Mouse (Mus musculus) midbrain, embryonic 15.5 days (tissue): ENCODE data around the gene Strip1. TPM values are rescaled to one million over a fixed set of nuclear protein-coding genes. Genes with fewer than 3 reads are reported as not detected.
"Not testable (repeated sequence)": the region's sequence is repeated elsewhere in the genome, so short reads cannot be mapped to it uniquely, and the experiment has no call there.

Experiments used
- ATAC-seq: fragments of 200-750 bp; cut with Nextera tagmentation; replicated peaks from 2 replicates; pipeline ENCODE4 v1.8.0; 2017; ENCODE audit warnings: moderate TSS enrichment
- H3K27ac ChIP-seq: fragments of 300-500 bp; sonication (generic); 2 replicates; pipeline ENCODE4 v1.5.1; 2015; ENCODE audit warnings: mild to moderate bottlenecking, inconsistent platforms
- H3K27me3 ChIP-seq: fragments of 300-500 bp; sonication (generic); replicated peaks from 2 replicates; pipeline ENCODE4 v1.6.1; 2015; ENCODE audit warnings: inconsistent platforms
- H3K36me3 ChIP-seq: fragments of 300-500 bp; sonication (generic); replicated peaks from 2 replicates; pipeline ENCODE4 v1.6.1; 2015; ENCODE audit warnings: inconsistent platforms
- H3K4me1 ChIP-seq: fragments of 300-500 bp; sonication (generic); 2 replicates; pipeline ENCODE4 v1.6.1; 2015; ENCODE audit warnings: inconsistent platforms
- H3K4me2 ChIP-seq: fragments of 300-500 bp; sonication (generic); 2 replicates; pipeline ENCODE4 v1.6.1; 2015; ENCODE audit warnings: inconsistent platforms, mild to moderate bottlenecking, moderate library complexity
- H3K4me3 ChIP-seq: fragments of 300-500 bp; sonication (generic); 2 replicates; pipeline ENCODE4 v1.5.1; 2015; ENCODE audit warnings: mild to moderate bottlenecking, inconsistent platforms
- H3K9ac ChIP-seq: fragments of 300-500 bp; sonication (generic); 2 replicates; pipeline ENCODE4 v1.6.1; 2015; ENCODE audit warnings: mild to moderate bottlenecking, inconsistent platforms
- H3K9me3 ChIP-seq: fragments of 300-500 bp; sonication (generic); 2 replicates; pipeline ENCODE4 v1.6.1; 2016; ENCODE audit warnings: inconsistent platforms
- WGBS: fragments of 180-500 bp; shearing (Covaris S2); methylation state at CpG from one replicate; pipeline ENCODE4 v1.1.7; 2015; ENCODE audit warnings: mixed read lengths; 5-methylcytosine and 5-hydroxymethylcytosine counted together
- polyA plus RNA-seq: library from polyadenylated mRNA; unstranded; fragments of >200 nt; fragmentation: Nextera tagmentation; extraction: Ambion mirVana; gene quantifications from 2 replicates; pipeline ENCODE4 v1.2.1, GENCODE M21; 2015

Strip1 gene
- polyA plus RNA-seq, 1 experiment from 2014 or later: 182 TPM

GRCm38 (mm10) chr3:107650276-107650675, 18.8 kb upstream of the Strip1 start:
- H3K4me2 ChIP-seq, H3K9ac ChIP-seq, ATAC-seq, H3K4me3 ChIP-seq, H3K27ac ChIP-seq, H3K4me1 ChIP-seq, H3K36me3 ChIP-seq, H3K9me3 ChIP-seq, H3K27me3 ChIP-seq: not testable (repeated sequence)
- WGBS: 81% methylated on average over 5 of the region's 5 CpGs

GRCm38 (mm10) chr3:107646947-107647346, 15.5 kb upstream of the Strip1 start:
- no peak overlapping the region for H3K27ac ChIP-seq
- H3K9me3 ChIP-seq: no peaks in the 10 kb centered on the region
- WGBS: 95% methylated on average over 3 of the region's 3 CpGs
- no peaks in the 10 kb centered on the region for H3K4me1 ChIP-seq
- H3K4me2 ChIP-seq: no peak overlapping the region
- H3K4me3 ChIP-seq: no peak overlapping the region
- no peak overlapping the region for H3K9ac ChIP-seq
- ATAC-seq: no peak
- H3K27me3 ChIP-seq: no peaks in the 10 kb centered on the region
- H3K36me3 ChIP-seq: no peaks in the 10 kb centered on the region

- WGBS: 66% methylated on average over 5 of the region's 5 CpGs
- Histone ChIP-seq H3K27ac (no peak overlapping the region), H3K9me3 (no peaks in the 10 kb centered on the region), H3K36me3 (no peaks in the 10 kb centered on the region), H3K27me3 (no peaks in the 10 kb centered on the region), H3K9ac (no peak overlapping the region), H3K4me3 (no peak overlapping the region), H3K4me2 (no peak overlapping the region), H3K4me1 (no peaks in the 10 kb centered on the region)
- ATAC-seq: no peak
Observed at GRCm38 (mm10) chr3:107637606-107638172, 6.2 kb upstream of the Strip1 start.

DNA sequence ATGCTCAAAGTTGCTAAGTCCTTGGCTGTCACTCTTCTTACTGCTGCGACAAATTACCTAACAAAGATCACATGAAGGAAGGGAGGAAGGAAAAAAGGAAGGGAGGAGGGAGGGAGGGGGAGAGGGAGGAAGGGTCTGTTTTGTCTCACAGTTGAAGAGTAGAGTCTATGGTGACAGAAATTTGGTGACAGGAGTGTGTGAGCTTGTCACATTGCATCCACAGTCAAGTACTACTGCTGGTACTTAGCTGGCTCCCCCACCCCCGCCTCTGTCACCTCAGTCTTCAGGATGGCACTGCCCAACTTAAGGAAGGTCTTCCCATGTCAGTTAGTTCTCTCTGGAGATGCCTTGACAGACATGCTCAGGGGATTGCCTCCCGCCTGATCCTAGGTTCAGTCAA, 4.7 kb upstream of the Strip1 start:
- peaks cover 5% of the 10 kb centered on the region; the same call in 1 of the 2 replicates for H3K4me1 ChIP-seq
- no peak overlapping the region for H3K27ac ChIP-seq

GRCm38 (mm10) chr3:107635836-107636235, 4.3 kb upstream of the Strip1 start:
- Histone ChIP-seq H3K36me3 (no peaks in the 10 kb centered on the region), H3K4me2 (no peak overlapping the region), H3K27me3 (no peaks in the 10 kb centered on the region), H3K9me3 (no peaks in the 10 kb centered on the region), H3K4me3 (no peak overlapping the region), H3K27ac (no peak overlapping the region), H3K4me1 (peaks cover 5% of the 10 kb centered on the region; the same call in 1 of the 2 replicates), H3K9ac (no peak overlapping the region)
- no peak for ATAC-seq
- 62% methylated on average over 8 of the region's 8 CpGs for WGBS

More for the DNA sequence above, 4.7 kb upstream of the Strip1 start:
- Histone ChIP-seq H3K4me3 (no peak overlapping the region), H3K9ac (no peak overlapping the region), H3K36me3 (no peaks in the 10 kb centered on the region), H3K9me3 (no peaks in the 10 kb centered on the region), H3K27me3 (no peaks in the 10 kb centered on the region), H3K4me2 (no peak overlapping the region)
- WGBS: 80% methylated on average over 3 of the region's 3 CpGs
- ATAC-seq: no peak

GRCm38 (mm10) chr3:107633906-107634305, 2.4 kb upstream of the Strip1 start:
- Histone ChIP-seq H3K4me3 (no peak overlapping the region), H3K9me3 (no peaks in the 10 kb centered on the region), H3K9ac (no peak overlapping the region), H3K36me3 (no peaks in the 10 kb centered on the region), H3K27me3 (no peaks in the 10 kb centered on the region), H3K4me1 (peaks cover 20% of the 10 kb centered on the region), H3K4me2 (no peak overlapping the region), H3K27ac (no peak overlapping the region)
- WGBS: 95% methylated on average over 9 of the region's 9 CpGs
- no peak for ATAC-seq

DNA sequence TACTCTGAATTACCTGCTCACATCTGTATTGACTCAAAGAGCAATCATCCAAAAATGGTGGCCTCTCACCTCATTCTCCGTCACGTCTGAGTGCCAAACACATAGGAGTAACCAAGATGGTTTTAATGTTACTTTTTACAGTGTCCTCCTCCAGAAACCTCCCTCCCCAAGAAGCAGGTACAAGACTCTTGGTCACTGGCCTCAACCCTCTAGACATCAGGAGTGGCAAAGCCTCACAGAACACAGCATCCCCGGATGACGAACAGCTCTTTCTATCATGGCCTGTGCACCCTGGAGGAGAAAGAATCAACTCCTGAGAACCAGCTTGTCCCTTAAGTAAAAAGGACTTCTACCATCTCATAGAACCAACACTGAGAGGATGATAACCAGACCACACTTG, 1.3 kb upstream of the Strip1 start:
- no peaks in the 10 kb centered on the region for H3K36me3 ChIP-seq
- no peaks in the 10 kb centered on the region for H3K27me3 ChIP-seq
- peaks cover 24% of the 10 kb centered on the region for H3K4me1 ChIP-seq
- H3K4me2 ChIP-seq: no peak overlapping the region
- H3K27ac ChIP-seq: no peak overlapping the region
- ATAC-seq: no peak
- no peak overlapping the region for H3K4me3 ChIP-seq
- no peaks in the 10 kb centered on the region for H3K9me3 ChIP-seq
- 85% methylated on average over 4 of the region's 4 CpGs for WGBS
- H3K9ac ChIP-seq: no peak overlapping the region

- peak; percentile 81 for ATAC-seq
- Histone ChIP-seq H3K9ac (peak within 1 kb of the TSS; percentile 100), H3K36me3 (peaks cover 18% of the 10 kb centered on the region; the same call in 1 of the 2 replicates), H3K9me3 (no peaks in the 10 kb centered on the region), H3K4me3 (peak within 1 kb of the TSS; percentile 98), H3K27me3 (no peaks in the 10 kb centered on the region), H3K4me1 (peaks cover 24% of the 10 kb centered on the region), H3K27ac (peak within 1 kb of the TSS; percentile 99), H3K4me2 (peak within 1 kb of the TSS; percentile 64)
- under 1% methylated on average over 44 of the region's 48 CpGs for WGBS
Observed at GRCm38 (mm10) chr3:107630682-107631522, 592 bp downstream of the Strip1 start, which contains the start of gene Gm10961. Gene Gm10961, plus strand, starts transcription at chr3:107631322.

DNA sequence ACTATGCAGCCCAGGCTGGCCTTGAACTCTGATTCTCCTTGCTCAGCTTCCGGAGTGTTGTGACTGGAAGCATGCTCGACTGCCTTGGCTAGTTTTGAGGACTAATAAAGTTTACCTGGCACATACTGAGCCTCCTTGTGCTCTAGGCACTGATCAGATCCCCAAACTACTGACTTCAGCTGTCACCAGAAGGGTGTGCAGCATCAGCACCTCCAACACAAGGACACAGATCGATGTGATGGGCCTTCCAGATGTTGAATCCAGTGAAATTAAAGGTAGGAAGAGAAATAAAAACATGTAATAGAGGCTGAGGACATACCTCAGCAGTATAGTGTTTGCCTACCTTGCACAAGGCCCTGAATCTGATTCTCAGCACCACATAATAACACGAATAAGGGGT, 2.1 kb downstream of the Strip1 start:
- peak overlapping the region; percentile 64; the same call in 1 of the 2 replicates for H3K4me2 ChIP-seq
- peaks cover 32% of the 10 kb centered on the region for H3K36me3 ChIP-seq
- WGBS: 90% methylated on average over 4 of the region's 4 CpGs
- H3K4me1 ChIP-seq: peaks cover 24% of the 10 kb centered on the region
- no peak overlapping the region for H3K4me3 ChIP-seq
- H3K27me3 ChIP-seq: no peaks in the 10 kb centered on the region
- no peaks in the 10 kb centered on the region for H3K9me3 ChIP-seq
- ATAC-seq: no peak
- H3K9ac ChIP-seq: no peak overlapping the region
- no peak overlapping the region for H3K27ac ChIP-seq

DNA sequence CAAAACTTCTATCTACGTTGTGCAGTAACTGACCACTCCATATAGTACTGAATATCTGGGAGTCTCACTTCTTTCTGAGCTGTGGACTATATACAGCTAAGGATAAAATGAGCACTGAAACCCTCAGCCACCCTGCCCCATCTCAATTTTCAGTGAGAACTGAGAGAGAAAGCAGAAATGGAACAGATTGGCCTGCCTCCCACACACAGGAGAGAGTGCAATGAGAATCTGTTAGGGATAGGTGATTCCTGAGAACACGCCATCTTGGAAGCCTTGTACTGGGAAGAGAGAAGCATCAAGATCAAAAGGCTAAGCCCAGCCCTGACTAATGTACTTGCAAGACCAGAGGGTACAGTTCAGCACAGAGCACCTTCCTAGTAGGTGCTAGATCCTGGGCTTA, 2.9 kb downstream of the Strip1 start:
- peaks cover 40% of the 10 kb centered on the region for H3K36me3 ChIP-seq
- H3K4me1 ChIP-seq: peaks cover 24% of the 10 kb centered on the region
- no peak overlapping the region for H3K4me3 ChIP-seq
- ATAC-seq: no peak
- H3K9ac ChIP-seq: no peak overlapping the region
- no peak overlapping the region for H3K4me2 ChIP-seq
- H3K27me3 ChIP-seq: no peaks in the 10 kb centered on the region
- H3K27ac ChIP-seq: no peak overlapping the region
- H3K9me3 ChIP-seq: no peaks in the 10 kb centered on the region
- 97% methylated on average over 2 of the region's 2 CpGs for WGBS

DNA sequence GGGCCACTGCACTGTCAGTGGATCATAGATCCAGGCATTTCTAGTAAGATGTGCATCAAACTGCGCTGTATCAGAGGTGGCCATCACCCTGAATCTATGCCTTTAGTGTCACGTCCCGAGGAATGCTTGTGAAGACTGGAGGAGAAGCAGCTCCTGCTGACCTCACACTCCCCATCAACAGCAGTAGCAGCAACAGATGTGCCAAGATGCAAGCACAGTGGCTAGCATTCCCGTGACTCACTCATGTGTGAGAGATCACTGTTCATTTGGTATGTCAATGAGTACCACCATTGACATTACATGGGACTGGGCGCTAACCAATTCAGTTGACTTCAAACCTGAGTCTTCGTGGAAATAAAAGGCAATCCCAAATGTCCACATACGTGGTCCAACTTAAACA, 3.9 kb downstream of the Strip1 start:
- H3K36me3 ChIP-seq: peaks cover 48% of the 10 kb centered on the region
- no peak overlapping the region for H3K9ac ChIP-seq
- no peak overlapping the region for H3K4me3 ChIP-seq
- H3K27me3 ChIP-seq: no peaks in the 10 kb centered on the region
- no peaks in the 10 kb centered on the region for H3K9me3 ChIP-seq
- peaks cover 24% of the 10 kb centered on the region for H3K4me1 ChIP-seq
- 88% methylated on average over 7 of the region's 7 CpGs for WGBS
- no peak for ATAC-seq
- no peak overlapping the region for H3K27ac ChIP-seq
- H3K4me2 ChIP-seq: no peak overlapping the region

- no peak overlapping the region for H3K4me3 ChIP-seq
- H3K4me2 ChIP-seq: no peak overlapping the region
- H3K27me3 ChIP-seq: no peaks in the 10 kb centered on the region
- H3K9me3 ChIP-seq: no peaks in the 10 kb centered on the region
- no peak overlapping the region for H3K27ac ChIP-seq
- no peak for ATAC-seq
- H3K9ac ChIP-seq: no peak overlapping the region
- WGBS: 95% methylated on average over 8 of the region's 8 CpGs
- H3K4me1 ChIP-seq: peaks cover 19% of the 10 kb centered on the region
- peaks cover 56% of the 10 kb centered on the region for H3K36me3 ChIP-seq
Observed at GRCm38 (mm10) chr3:107626751-107627150, 4.7 kb downstream of the Strip1 start.

GRCm38 (mm10) chr3:107625536-107625935, 6.0 kb downstream of the Strip1 start:
- H3K9me3 ChIP-seq: no peaks in the 10 kb centered on the region
- no peak overlapping the region for H3K4me3 ChIP-seq
- H3K27me3 ChIP-seq: no peaks in the 10 kb centered on the region
- peaks cover 19% of the 10 kb centered on the region for H3K4me1 ChIP-seq
- peaks cover 69% of the 10 kb centered on the region for H3K36me3 ChIP-seq
- no peak overlapping the region for H3K27ac ChIP-seq
- no peak for ATAC-seq
- H3K4me2 ChIP-seq: no peak overlapping the region
- WGBS: 87% methylated on average over 8 of the region's 8 CpGs
- no peak overlapping the region for H3K9ac ChIP-seq
